9 mouse cellular contexts compared by ENCODE assay signal in genomic region chr9:35574416-35574815, GRCm38 (mm10). TPM values are rescaled to one million over a fixed set of nuclear protein-coding genes. Genes with fewer than 3 reads are reported as not detected.
A peak's percentile ranks its signal among the peaks of the same experiment; 100 is the strongest.
DNase-seq lines count a peak whose midpoint lies in the region; ATAC-seq lines count a peak whose summit lies in the region.
"Had no signal": no experiment of that assay in that cellular context is flagged by ENCODE, and none has a peak within 500 bp of the region (broad histone marks: within the 10 kb centered on the region; RNA-seq: fewer than 3 reads in every experiment).

No protein-coding gene starts in this region.

- peak overlapping the region; percentile 69 for H3K4me3 ChIP-seq in megakaryocyte, embryonic 14.5 days (replicated peaks)
- H3K4me3 ChIP-seq in midbrain, embryonic 10.5 days = peak overlapping the region; percentile 51

- peak; percentile 20 for DNase-seq in embryo, embryonic 10 days (ENCODE audit: low spot score)
- no peak for DNase-seq in embryo, embryonic 10.5 days (ENCODE audit: low spot score)
- DNase-seq in midbrain, embryonic 10.5 days (ENCODE audit: low spot score) = peak; percentile 25
- DNase-seq in cerebellum, adult 11 months = no peak
- DNase-seq in retina, postnatal 1 day = no peak

- 6% methylated on average over 32 of the region's 32 CpGs for WGBS in midbrain, embryonic 10.5 days

- H3K9me3 ChIP-seq in megakaryocyte, embryonic 14.5 days = peaks cover 4% of the 10 kb centered on the region; the same call in 1 of the 2 replicates
- no peaks in the 10 kb centered on the region for H3K9me3 ChIP-seq in midbrain, embryonic 10.5 days (replicated peaks)

- H3K4me1 ChIP-seq in megakaryocyte, embryonic 14.5 days = peaks cover 13% of the 10 kb centered on the region
- H3K4me1 ChIP-seq in midbrain, embryonic 10.5 days = peaks cover 14% of the 10 kb centered on the region

- H3K27ac ChIP-seq in midbrain, embryonic 10.5 days (replicated peaks) = no peak overlapping the region
- H3K27ac ChIP-seq: liver, embryonic 14.5 days had no signal

- H3K27me3 ChIP-seq in megakaryocyte, embryonic 14.5 days (replicated peaks) = peaks cover 16% of the 10 kb centered on the region
- H3K27me3 ChIP-seq in midbrain, embryonic 10.5 days (ENCODE audit: low read depth, poor library complexity, severe bottlenecking) = peaks cover 40% of the 10 kb centered on the region

- ATAC-seq in megakaryocyte, adult 5-6 weeks (ENCODE audit: poor library complexity, severe bottlenecking) = no peak
- no peak for ATAC-seq in inflammation-experienced regulatory T-cells, adult 6 months

- H3K36me3 ChIP-seq in megakaryocyte, embryonic 14.5 days (replicated peaks; ENCODE audit: low read length) = no peaks in the 10 kb centered on the region
- H3K36me3 ChIP-seq in midbrain, embryonic 10.5 days = no peaks in the 10 kb centered on the region

RNA-seq across cellular contexts. Expression of gene Hyls1, which starts 4.2 kb away (rescaled TPM):
- 2.1 TPM in 1 of 2 replicates, not detected in the other for polyA plus RNA-seq in megakaryocyte, embryonic 14.5 days (2012; ENCODE audit: insufficient read depth, low replicate concordance)
- total RNA-seq in megakaryocyte, adult 5-6 weeks (2015) = 15.7 and 20.1 TPM in 2 replicates
- 17.5 and 20.6 TPM in 2 replicates for total RNA-seq in megakaryocyte, adult 5-6 weeks (2017)
- polyA plus RNA-seq in midbrain, embryonic 10.5 days (2016; fragmentation: Nextera tagmentation; extraction: Ambion mirVana) = 26.2 and 30.2 TPM in 2 replicates
- polyA plus RNA-seq in inflammation-experienced regulatory T-cells, adult 6 months (2017; shearing (Covaris generic)) = 10 to 100 TPM in 1 of 3 experiments, 1 to 10 TPM in 2; 4.9 to 16.2 (median 5.7) TPM

RNA-seq across cellular contexts. Expression of gene Pate2, which starts 4.3 kb away (rescaled TPM):
- not detected in 2 replicates for polyA plus RNA-seq in megakaryocyte, embryonic 14.5 days (2012; ENCODE audit: insufficient read depth, low replicate concordance)
- total RNA-seq in megakaryocyte, adult 5-6 weeks (2015) = 0.51 and 0.75 TPM in 2 replicates
- not detected in 2 replicates for total RNA-seq in megakaryocyte, adult 5-6 weeks (2017)
- polyA plus RNA-seq in midbrain, embryonic 10.5 days (2016; fragmentation: Nextera tagmentation; extraction: Ambion mirVana) = 1.6 and 2.7 TPM in 2 replicates
- polyA plus RNA-seq in inflammation-experienced regulatory T-cells, adult 6 months (2017; shearing (Covaris generic)) = not detected

RNA-seq across cellular contexts. Expression of gene Pus3, which starts 16.0 kb away (rescaled TPM):
- polyA plus RNA-seq in megakaryocyte, embryonic 14.5 days (2012; ENCODE audit: insufficient read depth, low replicate concordance) = 1.0 TPM in 1 of 2 replicates, not detected in the other
- total RNA-seq in megakaryocyte, adult 5-6 weeks (2015) = 9.8 and 12.2 TPM in 2 replicates
- total RNA-seq in megakaryocyte, adult 5-6 weeks (2017) = 14.0 and 14.6 TPM in 2 replicates
- 18.5 and 19.5 TPM in 2 replicates for polyA plus RNA-seq in midbrain, embryonic 10.5 days (2016; fragmentation: Nextera tagmentation; extraction: Ambion mirVana)
- polyA plus RNA-seq in inflammation-experienced regulatory T-cells, adult 6 months (2017; shearing (Covaris generic)) = 10 to 100 TPM; 16.9 to 27.8 (median 19.5) TPM

RNA-seq across cellular contexts. Expression of gene Ddx25, which starts 16.1 kb away (rescaled TPM):
- polyA plus RNA-seq in megakaryocyte, embryonic 14.5 days (2012; ENCODE audit: insufficient read depth, low replicate concordance) = not detected in 2 replicates
- 0.09 and 0.11 TPM in 2 replicates for total RNA-seq in megakaryocyte, adult 5-6 weeks (2015)
- 0.04 TPM in 1 of 2 replicates, not detected in the other for total RNA-seq in megakaryocyte, adult 5-6 weeks (2017)
- polyA plus RNA-seq in midbrain, embryonic 10.5 days (2016; fragmentation: Nextera tagmentation; extraction: Ambion mirVana) = 8.0 and 8.2 TPM in 2 replicates
- polyA plus RNA-seq in inflammation-experienced regulatory T-cells, adult 6 months (2017; shearing (Covaris generic)) = under 1 TPM; 0.11 to 0.26 (median 0.14) TPM

RNA-seq across cellular contexts. Expression of gene Pate4, which starts 37.3 kb away (rescaled TPM):
- not detected in 2 replicates for polyA plus RNA-seq in megakaryocyte, embryonic 14.5 days (2012; ENCODE audit: insufficient read depth, low replicate concordance)
- not detected in 2 replicates for total RNA-seq in megakaryocyte, adult 5-6 weeks (2015)
- not detected in 2 replicates for total RNA-seq in megakaryocyte, adult 5-6 weeks (2017)
- not detected in 2 replicates for polyA plus RNA-seq in midbrain, embryonic 10.5 days (2016; fragmentation: Nextera tagmentation; extraction: Ambion mirVana)
- polyA plus RNA-seq in inflammation-experienced regulatory T-cells, adult 6 months (2017; shearing (Covaris generic)) = not detected
- polyA plus RNA-seq: liver, embryonic 14.5 days had no signal

Comparison
In these comparisons a context has a peak if more than half of its experiments do, and no peak if none do; other contexts are left out.
1. DNase-seq: peak in embryo, embryonic 10 days (single experiment) and midbrain, embryonic 10.5 days (single experiment); none in embryo, embryonic 10.5 days (single experiment), cerebellum, adult 11 months (single experiment) and retina, postnatal 1 day (single experiment).